Mouse (Mus musculus) C3H10T1/2 (cell line): Measurements from ENCODE around the gene Gm47955. TPM values are rescaled to one million over a fixed set of nuclear protein-coding genes. Genes with fewer than 3 reads are reported as not detected.

Source experiments
- polyA plus RNA-seq, 2 experiments: library from polyadenylated mRNA; unstranded; fragments of >200 nt; fragmentation: generic; extraction: Trizol; gene quantifications; one replicate each; pipeline ENCODE4 v1.2.1; 2012; ENCODE audit warnings: missing spikeins in 2 of 2

The Gm47955 gene
- polyA plus RNA-seq: not detected

DNA sequence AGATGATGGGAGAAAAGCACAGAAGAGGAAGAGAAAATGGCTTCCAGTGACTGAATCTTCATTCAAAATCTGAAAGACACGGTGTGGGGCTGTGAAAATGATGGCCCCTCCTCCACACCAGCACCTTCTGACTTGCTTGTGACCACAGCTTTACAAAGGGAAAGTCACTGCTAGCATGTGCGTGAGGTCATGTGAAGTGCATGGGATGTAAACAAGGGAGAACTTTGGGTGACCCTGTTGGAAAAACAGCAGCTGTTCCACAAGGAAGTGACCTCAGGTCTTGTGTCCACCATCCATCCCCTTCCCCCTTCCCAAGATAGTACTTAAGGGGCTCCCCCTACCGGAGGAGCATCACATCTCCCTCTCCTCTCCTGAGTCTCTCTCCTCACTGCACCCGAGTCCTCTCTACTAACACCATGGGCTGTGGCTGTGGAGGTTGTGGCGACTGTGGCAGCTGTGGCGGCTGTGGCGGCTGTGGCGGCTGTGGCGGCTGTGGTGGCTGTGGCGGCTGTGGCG lies at the start of gene Gm47955:
Gene Gm47955 (plus strand): TSS at position 417 of the 516 bp plus-strand sequence.

DNA sequence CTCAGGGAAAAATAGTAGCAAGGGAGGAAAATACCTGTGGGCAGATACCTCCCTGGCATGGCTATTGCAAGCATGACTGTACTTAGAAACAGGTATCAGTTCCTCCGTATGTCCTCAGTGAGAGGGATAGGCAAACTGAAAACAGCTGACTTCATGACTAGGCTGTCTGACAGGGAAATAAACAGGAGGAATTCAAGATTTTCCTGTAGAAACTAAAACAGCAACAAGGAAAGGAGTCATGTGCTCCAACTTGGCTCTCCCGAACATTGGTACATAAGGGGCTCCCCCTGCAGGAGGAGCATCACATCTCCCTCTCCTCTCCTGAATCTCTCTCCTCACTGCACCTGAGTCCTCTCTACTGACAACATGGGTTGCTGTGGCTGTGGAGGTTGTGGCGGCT lies 47.1 kb upstream of the Gm47955 start, which contains the start of gene A030005L19Rik:
Gene A030005L19Rik (plus strand): TSS at position 301 of the 400 bp plus-strand sequence.

GRCm38 (mm10) chr1:82924650-82925049 lies 35.4 kb upstream of the Gm47955 start, which contains the start of gene A030014E15Rik:
A030014E15Rik (plus strand) TSS chr1:82924917.

GRCm38 (mm10) chr1:82931326-82931725 lies 28.8 kb upstream of the Gm47955 start, which contains the start of gene Gm6217:
Gm6217 (minus strand) TSS chr1:82931399.

GRCm38 (mm10) chr1:82943295-82943694 lies 16.8 kb upstream of the Gm47955 start, which contains the start of gene A030003K21Rik:
A030003K21Rik (minus strand) TSS chr1:82943388.

DNA sequence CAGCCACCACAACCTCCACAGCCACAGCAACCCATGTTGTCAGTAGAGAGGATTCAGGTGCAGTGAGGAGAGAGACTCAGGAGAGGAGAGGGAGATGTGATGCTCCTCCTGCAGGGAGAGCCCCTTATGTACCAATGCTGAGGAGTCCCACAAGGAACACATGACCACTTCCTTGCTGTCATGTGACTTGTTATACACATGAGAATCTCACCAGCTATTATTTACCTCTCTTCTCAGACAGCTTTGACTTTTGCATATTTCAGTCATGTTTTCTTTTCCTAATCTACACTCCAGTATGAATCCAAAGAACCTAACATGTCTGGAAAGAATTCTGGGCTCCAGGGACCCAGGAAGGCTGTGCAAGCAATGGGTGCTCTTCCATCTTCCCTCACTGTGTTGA lies 4.2 kb upstream of the Gm47955 start, which contains the start of gene Gm7544:
Gene Gm7544 (minus strand): TSS at position 101 of the 400 bp plus-strand sequence.

DNA sequence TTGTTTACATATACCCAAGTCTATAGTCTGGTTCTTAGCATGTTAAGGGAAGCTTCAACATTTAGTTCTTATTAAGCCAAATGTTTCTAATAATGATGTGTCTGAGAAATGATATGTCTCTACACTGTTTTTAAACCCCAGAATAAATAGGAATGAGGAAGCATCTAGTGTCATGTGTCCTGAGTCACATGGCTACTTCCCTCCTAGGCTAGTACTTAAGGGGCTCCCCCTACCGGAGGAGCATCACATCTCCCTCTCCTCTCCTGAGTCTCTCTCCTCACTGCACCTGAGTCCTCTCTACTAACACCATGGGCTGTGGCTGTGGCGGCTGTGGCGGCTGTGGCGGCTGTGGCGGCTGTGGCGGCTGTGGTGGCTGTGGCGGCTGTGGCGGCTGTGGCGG lies 40.2 kb downstream of the Gm47955 start, which contains the start of gene Gm47959:
Gene Gm47959 (plus strand): TSS at position 243 of the 400 bp plus-strand sequence.

Other genes with a start within 250 kb of the Gm47955 start
- 10 to 100 TPM in 1 of 2 experiments, 1 to 10 TPM in 1; 7.8 to 61.5 TPM for gene Mff, start 235.4 kb upstream of the Gm47955 start, polyA plus RNA-seq
- not detected for gene Tm4sf20, start 191.8 kb upstream of the Gm47955 start, polyA plus RNA-seq
- not detected for gene Gm47791, start 189.0 kb upstream of the Gm47955 start, polyA plus RNA-seq
- 10 to 100 TPM in 1 of 2 experiments, 1 to 10 TPM in 1; 7.0 to 11.2 TPM for gene Agfg1, start 120.8 kb upstream of the Gm47955 start, polyA plus RNA-seq
- not detected for gene A030005L19Rik, start 47.0 kb upstream of the Gm47955 start, polyA plus RNA-seq
- gene A030014E15Rik, start 35.4 kb upstream of the Gm47955 start, polyA plus RNA-seq: not detected
- not detected for gene Gm6217, start 28.9 kb upstream of the Gm47955 start, polyA plus RNA-seq
- gene A030003K21Rik, start 16.9 kb upstream of the Gm47955 start, polyA plus RNA-seq: not detected
- not detected for gene Gm7544, start 4.3 kb upstream of the Gm47955 start, polyA plus RNA-seq
- gene Gm47959, start 40.3 kb downstream of the Gm47955 start, polyA plus RNA-seq: not detected
- gene Slc19a3, start 78.2 kb downstream of the Gm47955 start, polyA plus RNA-seq: not detected
- gene Krtap28-10, start 82.2 kb downstream of the Gm47955 start, polyA plus RNA-seq: not detected
- not detected for gene Gm47969, start 84.6 kb downstream of the Gm47955 start, polyA plus RNA-seq
- gene A030005K14Rik, start 99.1 kb downstream of the Gm47955 start, polyA plus RNA-seq: not detected
- gene Krtap28-13, start 100.6 kb downstream of the Gm47955 start, polyA plus RNA-seq: not detected
- not detected for gene Ccl20, start 156.5 kb downstream of the Gm47955 start, polyA plus RNA-seq
- not detected for gene Daw1, start 199.5 kb downstream of the Gm47955 start, polyA plus RNA-seq